Mouse (Mus musculus) megakaryocyte progenitor cell, adult 5-6 weeks (primary cell): Measurements from ENCODE around the gene H2-Q10. TPM values are rescaled to one million over a fixed set of nuclear protein-coding genes. Genes with fewer than 3 reads are reported as not detected.
A peak's percentile ranks its signal among the peaks of the same experiment; 100 is the strongest.
"Not testable (repeated sequence)": the region's sequence is repeated elsewhere in the genome, so short reads cannot be mapped to it uniquely, and the experiment has no call there.

Source experiments
- ATAC-seq: replicated peaks from 2 replicates; pipeline ENCODE4 v1.8.0; 2016; ENCODE audit warnings: mild to moderate bottlenecking, moderate TSS enrichment, inconsistent platforms; ENCODE audit not compliant: poor library complexity
- total RNA-seq, 2 experiments: library from RNA; stranded (forward) in 1 of 2; stranded (reverse) in 1 of 2; fragments of 157-497, 149-512 nt in 1 of 2; fragments of 200-1000 nt in 1 of 2; gene quantifications; 2 replicates each; pipeline versions ENCODE4 v1.2.3 to v1.2.4; 2015 to 2017

Gene H2-Q10
- 0.64 and 0.78 TPM in 2 replicates for total RNA-seq (2015)
- total RNA-seq (2017) = 0.30 and 0.71 TPM in 2 replicates

DNA sequence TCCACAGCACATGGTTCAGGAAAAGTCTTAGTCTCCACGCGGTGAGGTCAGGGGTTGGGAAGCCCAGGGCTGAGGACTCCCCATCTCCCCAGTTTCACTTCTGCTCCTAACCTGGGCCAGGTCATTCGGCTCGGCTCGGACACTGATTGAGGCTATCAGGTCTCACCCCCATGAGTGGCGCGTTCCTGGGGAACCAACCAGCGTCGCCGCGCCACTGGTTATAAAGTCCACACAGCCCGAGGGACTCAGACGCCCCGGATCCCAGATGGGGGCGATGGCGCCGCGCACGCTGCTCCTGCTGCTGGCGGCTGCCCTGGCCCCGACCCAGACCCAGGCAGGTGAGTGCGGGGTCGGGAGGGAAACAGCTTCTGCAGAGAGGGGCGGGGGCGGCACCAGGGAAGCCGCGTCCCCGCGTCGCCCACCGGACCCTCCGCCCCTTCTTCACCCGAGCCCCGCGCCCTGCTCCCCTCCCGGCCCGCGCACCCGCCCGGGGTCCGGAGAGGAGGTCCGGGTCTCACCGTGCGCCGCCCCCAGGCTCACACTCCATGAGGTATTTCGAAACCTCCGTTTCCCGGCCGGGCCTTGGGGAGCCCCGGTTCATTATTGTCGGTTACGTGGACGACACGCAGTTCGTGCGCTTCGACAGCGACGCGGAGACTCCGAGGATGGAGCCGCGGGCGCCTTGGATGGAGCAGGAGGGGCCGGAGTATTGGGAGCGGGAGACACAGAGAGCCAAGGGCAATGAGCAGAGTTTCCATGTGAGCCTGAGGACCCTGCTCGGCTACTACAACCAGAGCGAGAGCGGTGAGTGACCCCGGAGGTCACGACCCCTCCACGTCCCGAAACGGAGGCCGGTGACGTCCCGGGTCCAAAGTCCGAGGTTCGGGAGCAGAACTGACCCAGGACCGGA, at the start of gene H2-Q10:
Gene H2-Q10 (plus strand): TSS at position 248 of the 910 bp plus-strand sequence.
- no peak for ATAC-seq

DNA sequence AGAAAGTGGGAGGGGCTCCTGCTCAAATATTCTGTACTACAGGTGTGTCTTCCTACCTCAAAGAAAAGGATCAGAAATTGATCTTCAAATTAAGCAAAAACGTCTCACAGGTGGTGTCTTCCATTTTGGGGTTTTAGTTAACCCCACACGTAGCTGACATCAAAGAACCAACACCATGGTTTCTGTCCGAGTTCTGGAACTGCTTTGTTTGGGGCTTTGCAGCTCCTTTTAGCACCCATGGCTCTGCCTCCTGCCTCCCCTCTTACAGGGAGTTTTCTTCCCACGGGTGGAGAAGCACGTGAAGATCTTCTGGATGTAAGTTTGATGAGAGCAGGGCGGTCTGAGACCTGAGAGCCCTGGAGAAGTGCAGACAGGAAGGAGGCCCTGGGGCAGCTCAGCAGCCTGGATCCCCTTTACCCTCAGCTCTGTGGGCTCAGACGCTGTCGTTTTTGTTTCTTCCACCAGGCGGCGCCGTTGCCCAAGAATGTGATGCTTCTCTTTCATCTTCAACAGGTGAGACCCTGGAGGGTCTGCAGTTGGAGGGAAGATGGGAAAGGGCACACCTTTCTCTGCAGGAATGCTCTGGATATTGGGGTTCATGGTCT, 49.6 kb upstream of the H2-Q10 start:
- ATAC-seq = 0 out of 2 replicates have a peak, but pooled peaks have one; percentile 23

DNA sequence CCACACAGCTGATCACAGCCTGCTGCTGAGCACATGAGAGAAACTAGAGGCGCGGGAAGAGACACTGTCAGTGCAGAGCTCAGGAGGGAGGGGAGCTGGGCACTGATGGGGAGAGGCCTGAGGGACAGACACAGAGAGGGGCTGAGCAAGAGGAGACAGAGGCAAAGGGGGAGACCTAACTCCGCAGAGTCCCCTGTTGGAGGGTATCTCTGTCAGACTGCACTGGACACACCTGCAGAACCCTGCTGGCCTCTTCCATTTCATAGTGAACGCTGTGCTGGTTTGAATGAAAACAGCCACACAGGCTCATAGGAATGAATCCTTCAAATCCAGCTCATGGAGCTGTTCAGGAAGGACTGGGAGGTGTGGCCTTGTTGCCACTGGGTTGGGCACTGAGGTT, 48.6 kb upstream of the H2-Q10 start:
- ATAC-seq = not testable (repeated sequence)

DNA sequence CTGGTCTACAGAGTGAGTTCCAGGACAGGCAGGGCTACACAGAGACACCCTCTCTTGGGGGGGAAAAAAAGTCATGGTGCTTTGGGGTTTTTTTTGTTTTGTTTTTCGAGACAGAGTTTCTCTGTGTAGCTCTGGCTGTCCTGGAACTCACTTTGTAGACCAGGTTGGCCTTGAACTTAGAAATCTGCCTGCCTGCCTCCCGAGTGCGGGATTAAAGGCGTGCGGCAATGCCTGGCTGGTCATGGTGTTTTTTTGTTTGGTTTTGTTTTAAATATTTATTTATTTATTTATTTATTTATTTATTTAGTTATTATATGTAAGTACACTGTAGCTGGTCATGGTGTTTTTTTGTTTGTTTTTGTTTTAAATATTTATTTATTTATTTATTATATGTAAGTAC, 47.5 kb upstream of the H2-Q10 start:
- not testable (repeated sequence) for ATAC-seq

DNA sequence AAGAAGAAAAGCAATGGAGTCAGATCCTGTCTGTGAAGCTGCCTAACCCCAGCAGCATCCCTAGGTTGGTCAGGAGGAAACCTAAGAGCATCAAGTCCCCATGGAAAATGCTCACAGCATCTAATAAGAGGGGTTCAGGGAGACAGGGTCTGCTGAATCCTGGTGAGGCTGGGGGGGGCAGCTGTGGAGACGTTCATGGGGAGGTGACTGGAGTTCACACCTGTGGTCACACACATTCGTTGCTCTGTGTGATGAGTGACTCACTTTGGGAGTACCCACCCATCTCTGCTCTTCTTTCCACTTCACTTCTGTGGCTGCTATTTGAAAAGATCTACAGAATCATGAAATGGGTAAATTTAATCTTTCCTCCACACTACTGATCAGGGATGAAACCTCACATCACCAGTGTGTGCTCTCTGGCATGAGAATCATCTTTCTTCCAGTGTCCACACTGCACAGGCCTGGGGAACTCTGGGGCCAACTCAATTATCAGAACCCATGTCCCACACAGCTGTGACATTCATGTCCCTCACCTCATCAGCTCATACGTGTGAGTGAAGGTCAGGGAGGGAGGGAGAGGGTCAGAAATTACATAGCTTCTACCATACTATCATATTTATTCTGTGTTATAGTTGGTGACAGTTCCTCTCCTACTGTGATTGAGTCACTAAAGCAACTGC, 46.6 kb upstream of the H2-Q10 start:
- ATAC-seq = not testable (repeated sequence)

DNA sequence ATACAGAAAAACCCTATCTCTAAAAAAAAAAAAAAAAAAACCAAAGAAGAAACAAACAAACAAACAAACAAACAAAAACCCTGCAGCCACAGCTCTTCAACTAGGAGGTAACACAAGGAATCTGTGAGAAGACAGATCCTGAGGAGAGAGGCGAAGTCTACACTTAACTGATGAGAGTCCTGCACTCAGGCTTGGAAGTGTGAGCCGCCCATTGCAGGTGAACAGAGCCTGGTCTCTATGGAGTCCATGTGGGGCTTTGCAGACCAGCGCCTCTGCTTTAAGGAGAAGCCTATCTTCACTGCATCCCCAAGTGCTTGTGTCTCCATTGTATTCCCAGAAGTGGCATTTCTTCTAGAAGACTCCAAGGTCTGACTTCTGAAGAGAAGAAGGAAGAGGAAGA, 45.8 kb upstream of the H2-Q10 start:
- ATAC-seq = 0 out of 2 replicates have a peak, but pooled peaks have one; percentile 4

DNA sequence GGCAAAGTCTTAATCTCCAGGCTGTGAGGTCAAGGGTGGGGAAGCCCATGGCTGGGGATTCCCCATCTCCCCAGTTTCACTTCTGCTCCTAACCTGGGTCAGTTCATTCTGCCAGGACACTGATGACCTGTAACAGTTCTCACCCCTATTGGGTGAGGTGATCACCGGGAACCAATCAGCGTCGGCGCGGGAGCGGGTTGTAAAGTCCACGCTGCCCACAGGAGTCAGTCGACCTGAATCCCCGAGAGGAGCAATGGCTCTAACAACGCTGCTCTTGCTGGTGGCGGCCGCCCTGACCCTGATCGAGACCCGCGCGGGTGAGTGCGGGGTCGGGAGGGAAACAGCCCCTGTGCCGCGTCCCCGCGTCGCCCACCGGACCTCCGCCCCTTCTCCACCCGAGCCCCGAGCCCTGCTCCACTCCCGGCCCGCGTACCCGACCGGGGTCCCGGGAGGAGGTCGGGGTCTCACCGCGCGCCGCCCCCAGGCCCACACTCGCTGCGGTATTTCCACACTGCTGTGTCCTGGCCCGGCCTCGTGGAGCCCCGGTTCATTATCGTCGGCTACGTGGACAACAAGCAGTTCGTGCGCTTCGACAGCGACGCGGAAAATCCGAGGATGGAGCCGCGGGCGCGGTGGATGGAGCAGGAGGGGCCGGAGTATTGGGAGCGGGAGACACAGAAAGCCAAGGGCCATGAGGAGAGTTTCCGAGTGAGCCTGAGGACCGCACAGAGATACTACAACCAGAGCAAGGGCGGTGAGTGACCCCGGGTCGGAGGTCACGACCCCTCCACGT, 45.1 kb upstream of the H2-Q10 start, which contains the start of gene H2-Q6:
Gene H2-Q6 (plus strand): TSS at position 227 of the 793 bp plus-strand sequence.
- peak; percentile 94 for ATAC-seq

DNA sequence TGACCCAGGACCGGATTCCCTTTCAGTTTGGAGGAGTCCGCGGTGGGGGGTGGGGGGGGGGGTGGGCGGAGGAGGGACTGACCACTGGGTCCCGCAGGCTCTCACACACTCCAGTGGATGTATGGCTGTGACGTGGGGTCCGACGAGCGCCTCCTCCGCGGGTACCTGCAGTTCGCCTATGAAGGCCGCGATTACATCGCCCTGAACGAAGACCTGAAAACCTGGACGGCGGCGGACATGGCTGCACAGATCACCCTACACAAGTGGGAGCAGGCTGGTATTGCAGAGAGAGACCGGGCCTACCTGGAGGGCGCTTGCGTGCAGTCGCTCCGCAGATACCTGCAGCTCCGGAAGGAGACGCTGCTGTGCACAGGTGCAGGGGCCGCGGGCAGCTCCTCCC, 44.4 kb upstream of the H2-Q10 start:
- ATAC-seq = not testable (repeated sequence)

DNA sequence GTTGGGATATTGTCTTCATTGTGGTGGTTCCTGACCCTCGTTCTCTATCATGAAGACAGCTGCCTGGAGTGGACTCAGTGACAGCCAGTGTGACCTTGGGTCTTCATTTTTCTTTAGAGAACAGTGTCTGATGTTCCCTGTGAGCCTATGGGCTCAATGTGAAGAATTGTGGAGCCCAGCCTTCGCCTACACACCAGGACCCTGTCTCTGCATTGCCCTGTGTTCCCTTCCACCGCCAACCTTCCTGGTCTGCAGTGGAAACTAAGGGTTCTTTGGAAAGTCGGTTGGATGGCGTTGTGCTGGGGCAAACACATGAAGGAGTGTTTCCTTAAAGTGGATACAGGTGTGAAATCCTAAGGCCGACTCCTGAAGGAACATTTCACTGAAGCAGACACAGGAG, 41.0 kb upstream of the H2-Q10 start:
- ATAC-seq = not testable (repeated sequence)

DNA sequence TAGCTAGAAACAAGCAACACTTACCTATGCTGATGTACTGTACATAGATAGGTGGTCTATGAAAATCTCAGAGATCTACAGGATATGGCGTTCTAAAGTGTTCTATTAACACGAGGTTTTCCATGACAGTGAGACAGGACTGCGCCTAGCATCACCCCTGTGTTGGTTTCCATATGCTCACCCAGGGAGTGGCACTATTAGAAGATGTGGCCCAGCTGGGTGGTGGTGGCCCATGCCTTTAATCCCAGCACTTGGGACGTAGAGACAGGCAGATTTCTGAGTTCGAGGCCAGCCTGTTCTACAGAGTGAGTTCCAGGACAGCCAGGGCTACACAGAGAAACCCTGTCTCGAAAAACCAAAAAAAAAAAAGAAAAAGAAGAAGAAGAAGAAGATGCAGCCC, 39.2 kb upstream of the H2-Q10 start:
- not testable (repeated sequence) for ATAC-seq

DNA sequence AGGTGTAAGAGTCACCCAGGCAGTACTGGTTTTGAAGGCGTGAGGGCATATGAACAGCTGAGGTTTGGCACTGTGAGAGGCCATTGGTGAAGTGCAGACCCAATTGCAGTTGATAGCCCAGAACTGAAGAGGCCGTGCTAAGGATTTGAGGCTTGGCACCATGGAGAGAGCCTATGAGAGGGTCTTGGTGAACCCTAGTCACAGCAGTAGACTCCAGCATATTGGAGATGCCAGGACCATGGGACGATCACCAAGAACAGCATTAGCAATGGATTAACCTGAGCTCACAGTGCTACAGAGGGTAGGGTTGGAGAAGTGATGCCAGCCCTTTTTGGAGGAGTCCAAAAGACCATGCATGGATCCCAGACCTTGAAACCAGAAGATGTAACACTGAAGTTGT, 37.7 kb upstream of the H2-Q10 start:
- not testable (repeated sequence) for ATAC-seq

DNA sequence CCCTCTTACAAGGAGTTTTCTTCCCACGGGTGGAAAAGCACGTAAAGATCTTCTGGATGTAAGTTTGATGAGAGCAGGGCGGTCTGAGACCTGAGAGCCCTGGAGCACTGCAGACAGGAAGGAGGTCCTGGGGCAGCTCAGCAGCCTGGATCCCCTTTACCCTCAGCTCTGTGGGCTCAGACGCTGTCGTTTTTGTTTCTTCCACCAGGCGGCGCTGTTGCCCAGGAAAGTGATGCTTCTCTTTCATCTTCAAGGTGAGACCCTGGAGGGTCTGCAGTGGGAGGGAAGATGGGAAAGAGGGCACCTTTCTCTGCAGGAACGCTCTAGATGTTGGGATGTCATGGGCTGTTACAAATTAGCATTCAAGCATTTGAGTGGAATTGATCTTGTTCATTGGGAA, 35.1 kb upstream of the H2-Q10 start:
- ATAC-seq = 0 out of 2 replicates have a peak, but pooled peaks have one; percentile 23

DNA sequence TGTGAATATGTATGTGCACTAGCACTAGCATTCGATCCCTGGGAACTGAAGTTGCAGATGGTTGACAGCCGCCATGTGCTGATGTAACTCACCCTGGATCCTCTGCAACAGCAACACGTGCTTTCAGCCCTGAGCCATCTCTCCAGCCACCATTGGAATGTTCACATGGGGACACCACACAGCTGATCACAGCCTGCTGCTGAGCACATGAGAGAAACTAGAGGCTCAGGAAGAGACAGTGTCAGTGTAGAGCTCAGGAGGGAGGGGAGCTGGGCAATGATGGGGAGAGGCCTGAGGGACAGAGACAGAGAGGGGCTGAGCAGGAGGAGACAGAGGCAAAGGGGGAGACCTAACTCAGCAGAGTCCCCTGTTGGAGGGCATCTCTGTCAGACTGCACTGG, 34.3 kb upstream of the H2-Q10 start:
- ATAC-seq = not testable (repeated sequence)

DNA sequence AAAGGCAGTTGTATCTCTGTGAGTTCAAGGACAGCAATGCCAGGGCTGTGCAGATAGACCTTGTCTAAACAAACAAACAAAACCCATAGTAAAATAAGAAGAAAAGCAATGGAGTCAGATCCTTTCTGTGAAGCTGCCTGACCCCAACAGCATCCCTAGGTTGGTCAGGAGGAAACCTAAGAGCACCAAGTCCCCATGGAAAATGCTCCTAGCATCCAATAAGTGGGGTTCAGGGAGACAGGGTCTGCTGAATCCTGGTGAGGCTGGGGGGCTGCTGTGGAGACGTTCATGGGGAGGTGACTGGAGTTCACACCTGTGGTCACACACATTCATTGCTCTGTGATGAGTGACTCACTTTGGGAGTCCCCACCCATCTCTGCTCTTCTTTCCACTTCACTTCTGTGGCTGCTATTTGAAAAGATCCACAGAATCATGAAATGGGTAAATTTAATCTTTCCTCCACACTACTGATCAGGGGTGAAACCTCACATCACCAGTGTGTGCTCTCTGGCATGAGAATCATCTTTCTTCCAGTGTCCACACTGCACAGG, 32.4 kb upstream of the H2-Q10 start:
- ATAC-seq = not testable (repeated sequence)

DNA sequence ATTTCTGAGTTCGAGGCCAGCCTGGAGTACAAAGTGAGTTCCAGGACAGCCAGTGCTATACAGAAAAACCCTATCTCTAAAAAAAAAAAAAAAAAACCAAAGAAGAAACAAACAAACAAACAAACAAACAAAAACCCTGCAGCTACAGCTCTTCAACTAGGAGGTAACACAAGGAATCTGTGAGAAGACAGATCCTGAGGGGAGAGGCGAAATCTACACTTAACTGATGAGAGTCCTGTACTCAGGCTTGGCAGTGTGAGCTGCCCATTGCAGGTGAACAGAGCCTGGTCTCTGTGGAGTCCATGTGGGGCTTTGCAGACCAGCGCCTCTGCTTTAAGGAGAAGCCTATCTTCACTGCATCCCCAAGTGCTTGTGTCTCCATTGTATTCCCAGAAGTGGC, 31.5 kb upstream of the H2-Q10 start:
- ATAC-seq = not testable (repeated sequence)

DNA sequence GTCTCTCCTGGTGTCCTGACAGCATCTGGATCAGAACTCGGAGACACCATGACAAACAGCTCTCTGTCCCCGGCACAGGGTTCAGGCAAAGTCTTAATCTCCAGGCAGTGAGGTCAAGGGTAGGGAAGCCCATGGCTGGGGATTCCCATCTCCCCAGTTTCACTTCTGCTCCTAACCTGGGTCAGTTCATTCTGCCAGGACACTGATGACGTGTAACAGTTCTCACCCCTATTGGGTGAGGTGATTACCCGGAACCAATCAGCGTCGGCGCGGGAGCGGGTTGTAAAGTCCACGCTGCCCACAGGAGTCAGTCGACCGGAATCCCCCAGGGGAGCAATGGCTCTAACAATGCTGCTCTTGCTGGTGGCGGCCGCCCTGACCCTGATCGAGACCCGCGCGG, 31.0 kb upstream of the H2-Q10 start, which contains the start of gene H2-Q7:
Gene H2-Q7 (plus strand): TSS at position 271 of the 400 bp plus-strand sequence.
- peak; percentile 97 for ATAC-seq

DNA sequence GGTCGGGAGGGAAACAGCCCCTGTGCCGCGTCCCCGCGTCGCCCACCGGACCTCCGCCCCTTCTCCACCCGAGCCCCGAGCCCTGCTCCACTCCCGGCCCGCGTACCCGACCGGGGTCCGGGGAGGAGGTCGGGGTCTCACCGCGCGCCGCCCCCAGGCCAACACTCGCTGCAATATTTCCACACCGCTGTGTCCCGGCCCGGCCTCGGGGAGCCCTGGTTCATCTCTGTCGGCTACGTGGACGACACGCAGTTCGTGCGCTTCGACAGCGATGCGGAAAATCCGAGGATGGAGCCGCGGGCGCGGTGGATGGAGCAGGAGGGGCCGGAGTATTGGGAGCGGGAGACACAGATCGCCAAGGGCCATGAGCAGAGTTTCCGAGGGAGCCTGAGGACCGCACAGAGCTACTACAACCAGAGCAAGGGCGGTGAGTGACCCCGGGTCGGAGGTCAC, 30.6 kb upstream of the H2-Q10 start:
- not testable (repeated sequence) for ATAC-seq

DNA sequence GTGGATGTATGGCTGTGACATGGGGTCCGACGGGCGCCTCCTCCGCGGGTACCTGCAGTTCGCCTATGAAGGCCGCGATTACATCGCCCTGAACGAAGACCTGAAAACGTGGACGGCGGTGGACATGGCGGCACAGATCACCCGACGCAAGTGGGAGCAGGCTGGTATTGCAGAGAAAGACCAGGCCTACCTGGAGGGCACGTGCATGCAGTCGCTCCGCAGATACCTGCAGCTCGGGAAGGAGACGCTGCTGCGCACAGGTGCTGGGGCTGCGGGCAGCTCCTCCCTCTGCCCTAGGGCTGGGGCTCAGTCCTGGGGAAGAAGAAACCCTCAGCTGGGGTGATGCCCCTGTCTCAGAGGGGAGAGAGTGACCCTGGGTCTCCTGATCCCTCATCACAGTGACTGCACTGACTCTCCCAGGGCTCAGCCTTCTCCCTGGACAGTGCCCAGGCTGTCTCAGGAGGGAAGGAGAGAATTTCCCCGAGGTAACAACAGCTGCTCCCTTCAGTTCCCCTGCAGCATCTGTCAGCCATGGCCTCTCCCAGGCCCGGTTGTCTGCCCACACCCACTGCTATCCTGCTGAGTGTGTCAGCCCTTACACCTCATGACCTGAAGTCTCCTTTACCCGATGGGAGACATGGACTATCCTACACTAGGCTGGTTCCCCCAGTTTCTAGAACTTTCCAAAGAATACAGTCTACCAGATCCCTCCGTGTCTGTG, 29.8 kb upstream of the H2-Q10 start:
- ATAC-seq = not testable (repeated sequence)

DNA sequence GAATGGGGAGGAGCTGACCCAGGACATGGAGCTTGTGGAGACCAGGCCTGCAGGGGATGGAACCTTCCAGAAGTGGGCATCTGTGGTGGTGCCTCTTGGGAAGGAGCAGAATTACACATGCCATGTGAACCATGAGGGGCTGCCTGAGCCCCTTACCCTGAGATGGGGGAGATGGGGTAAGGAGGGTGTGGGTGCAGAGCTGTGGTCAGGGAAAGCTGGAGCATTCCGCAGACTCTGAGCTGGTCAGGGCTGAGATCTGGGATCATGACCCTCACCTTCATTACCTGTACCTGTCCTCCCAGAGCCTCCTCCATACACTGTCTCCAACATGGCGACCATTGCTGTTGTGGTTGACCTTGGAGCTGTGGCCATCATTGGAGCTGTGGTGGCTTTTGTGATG, 27.5 kb upstream of the H2-Q10 start:
- ATAC-seq = not testable (repeated sequence)
